Mouse (Mus musculus) spleen, adult 18-20 months (tissue): Measurements from ENCODE around the gene Ppfibp1.
A peak's percentile ranks its signal among the peaks of the same experiment; 100 is the strongest.

ENCODE experiments used
- DNase-seq, 2 experiments: peaks; one replicate each; pipeline ENCODE4 v3.0.0; 2022; ENCODE audit warnings: mixed read lengths in 2 of 2

Gene Ppfibp1

GRCm38 (mm10) chr6:146999302-146999701, 111.0 kb downstream of the Ppfibp1 start:
- DNase-seq: no peak

- no peak for DNase-seq
Measured at GRCm38 (mm10) chr6:146999755-147000154, 111.5 kb downstream of the Ppfibp1 start.

DNA sequence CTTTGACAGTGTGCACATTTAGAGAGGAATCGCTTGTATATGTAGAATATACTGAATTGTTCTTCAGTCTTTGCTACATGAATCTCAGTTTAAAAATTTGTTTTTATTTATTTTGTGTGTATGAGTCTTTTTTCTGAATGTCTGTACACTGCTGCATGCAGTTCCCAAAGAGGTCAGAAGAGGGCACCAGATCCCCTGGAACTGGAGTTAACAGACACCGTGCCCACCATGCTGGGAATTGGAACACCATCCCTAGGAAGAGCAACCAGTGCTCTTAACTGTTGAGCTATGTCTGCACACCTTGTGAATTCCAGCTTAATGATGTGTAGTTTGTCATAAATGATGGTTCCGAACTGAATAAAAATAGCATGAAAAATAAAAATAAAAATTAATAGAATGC, 119.9 kb downstream of the Ppfibp1 start:
- peak; percentile 10 to 65 for DNase-seq

- no peak for DNase-seq
Measured at GRCm38 (mm10) chr6:147010358-147010757, 122.1 kb downstream of the Ppfibp1 start.

DNA sequence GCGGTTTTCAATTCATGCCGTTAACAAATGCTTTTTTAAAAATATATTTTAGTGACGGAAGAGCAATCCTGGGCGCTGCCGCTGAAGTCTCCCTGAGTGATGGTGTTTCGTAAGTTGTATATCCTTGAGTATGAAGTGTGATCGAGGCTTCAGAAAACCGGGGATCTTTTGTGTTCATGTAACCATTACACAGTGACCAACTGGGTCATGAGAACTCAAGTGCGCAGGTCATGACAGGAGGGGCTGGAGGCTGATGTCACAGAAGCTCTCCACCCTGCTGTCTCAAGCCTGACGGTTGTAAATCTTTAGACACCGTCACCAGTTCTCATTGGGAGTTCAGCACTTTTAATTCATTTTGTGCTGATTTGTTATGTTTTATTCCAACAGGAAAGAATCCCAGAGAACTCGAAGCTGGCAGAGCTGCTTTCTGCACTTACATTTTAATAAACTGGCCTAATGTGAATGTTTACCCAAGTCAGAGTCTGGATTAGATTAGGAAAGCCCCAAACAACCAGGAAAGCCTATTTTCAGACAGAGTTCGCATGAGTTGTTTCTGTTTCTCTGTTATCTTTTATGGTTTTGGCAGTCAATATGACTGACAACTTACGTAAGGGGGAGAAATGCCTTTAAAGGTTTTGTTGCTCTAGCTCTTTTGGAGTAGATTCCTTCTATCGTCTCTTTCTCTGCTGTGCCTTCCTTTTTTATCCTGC, 122.7 kb downstream of the Ppfibp1 start:
- no peak for DNase-seq

GRCm38 (mm10) chr6:147011555-147011954, 123.3 kb downstream of the Ppfibp1 start:
- DNase-seq: no peak

- DNase-seq: no peak
Measured at GRCm38 (mm10) chr6:147011977-147012376, 123.7 kb downstream of the Ppfibp1 start.

GRCm38 (mm10) chr6:147013546-147013945, 125.3 kb downstream of the Ppfibp1 start:
- DNase-seq: no peak

- no peak for DNase-seq
Measured at GRCm38 (mm10) chr6:147017906-147018305, 129.6 kb downstream of the Ppfibp1 start.

- no peak for DNase-seq
Measured at GRCm38 (mm10) chr6:147018364-147018763, 130.1 kb downstream of the Ppfibp1 start.

GRCm38 (mm10) chr6:147021181-147021580, 132.9 kb downstream of the Ppfibp1 start:
- DNase-seq: no peak

DNA sequence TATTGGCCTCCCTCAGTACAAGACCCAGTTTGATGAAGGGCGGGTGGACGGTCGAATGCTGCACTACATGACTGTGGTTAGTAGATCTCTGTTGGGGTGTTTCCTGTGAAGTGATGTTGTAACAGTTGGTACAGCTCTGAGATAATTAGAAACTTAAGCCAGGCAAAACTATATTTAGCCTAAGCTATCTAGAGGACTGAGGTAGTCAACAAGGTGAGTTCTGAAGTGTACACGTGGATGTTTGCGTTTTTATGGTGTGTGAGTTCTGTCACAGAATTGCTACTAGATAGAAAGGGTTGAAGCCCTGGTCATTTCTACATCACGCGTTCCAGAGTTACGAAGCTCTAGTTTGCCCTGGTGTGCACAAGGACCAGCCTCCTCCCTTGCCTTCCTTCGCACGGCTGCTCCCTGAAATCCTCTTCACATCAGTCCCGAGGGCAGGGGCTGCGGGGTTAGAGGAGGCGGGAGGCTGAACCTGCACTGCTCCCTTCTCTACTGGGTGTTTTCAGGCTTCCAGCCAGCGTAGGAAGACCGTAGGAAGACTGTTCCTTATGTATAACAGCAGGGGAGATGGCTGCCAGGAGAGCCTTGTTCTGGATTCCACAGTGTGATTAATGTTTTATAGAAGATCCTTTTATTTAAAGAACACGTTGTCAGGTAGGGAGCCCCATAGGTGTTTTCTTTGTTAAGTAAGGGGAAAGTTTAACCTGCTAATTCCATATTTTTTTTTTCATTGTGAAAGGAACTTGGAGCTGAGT, 134.3 kb downstream of the Ppfibp1 start:
- no peak for DNase-seq

GRCm38 (mm10) chr6:147023133-147023395, 134.8 kb downstream of the Ppfibp1 start:
- no peak for DNase-seq

DNA sequence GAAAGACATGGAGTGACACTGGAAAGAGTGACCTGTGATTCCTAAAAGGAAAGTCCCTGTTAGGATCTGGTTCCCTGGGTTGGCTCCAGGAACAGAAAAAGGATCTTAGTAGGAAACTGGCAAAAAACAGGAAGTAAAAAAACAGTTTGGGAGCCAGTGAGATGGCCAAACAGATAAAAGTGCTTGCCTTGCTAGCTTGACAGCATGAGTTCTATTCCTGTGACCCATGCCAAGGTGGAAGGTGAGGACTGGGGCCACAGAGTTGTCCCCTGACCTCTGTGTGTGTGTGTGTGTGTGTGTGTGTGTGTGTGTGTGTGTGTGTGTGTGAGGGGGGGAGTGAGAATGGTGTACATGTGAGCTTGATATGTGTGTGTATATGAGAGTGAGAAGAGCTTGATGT, 135.3 kb downstream of the Ppfibp1 start:
- DNase-seq: no peak

DNA sequence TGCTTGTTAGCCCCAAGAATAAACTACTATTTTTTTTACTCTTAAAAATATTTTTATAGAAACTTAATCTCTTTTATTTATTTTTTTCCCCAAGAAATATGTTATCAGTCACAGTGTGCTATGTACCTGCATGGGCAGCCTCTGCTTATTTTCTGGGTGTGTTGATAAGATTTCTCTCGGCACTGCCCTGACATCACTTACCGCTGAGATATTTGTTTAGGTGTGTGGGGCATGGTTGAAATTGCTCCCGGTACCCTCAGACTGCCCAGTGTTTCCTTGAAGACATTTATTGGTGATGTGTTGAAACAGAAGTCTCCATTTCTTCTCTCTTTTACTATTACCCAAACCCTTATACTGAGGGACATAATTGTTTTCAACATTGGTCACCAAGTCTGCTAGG, 136.5 kb downstream of the Ppfibp1 start:
- no peak for DNase-seq

DNA sequence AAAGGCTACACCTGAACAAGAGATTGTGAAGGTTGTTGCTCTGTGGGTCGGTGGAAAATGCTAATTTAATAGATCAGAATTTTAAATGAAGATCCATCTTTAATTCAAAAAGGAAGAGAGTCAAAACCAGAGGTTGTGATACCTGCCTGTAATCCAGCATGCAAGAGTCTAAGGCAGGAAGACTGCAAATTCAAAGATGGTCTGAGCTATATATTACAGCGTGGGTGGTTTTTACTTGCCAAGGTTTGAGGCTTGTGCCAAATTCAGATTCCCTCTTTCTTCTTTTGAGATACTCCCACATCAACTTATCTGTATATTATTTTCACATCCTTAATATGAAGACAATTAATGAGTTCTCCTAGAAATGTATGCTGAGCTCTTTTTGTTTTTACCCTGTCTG, 140.1 kb downstream of the Ppfibp1 start:
- no peak for DNase-seq

DNA sequence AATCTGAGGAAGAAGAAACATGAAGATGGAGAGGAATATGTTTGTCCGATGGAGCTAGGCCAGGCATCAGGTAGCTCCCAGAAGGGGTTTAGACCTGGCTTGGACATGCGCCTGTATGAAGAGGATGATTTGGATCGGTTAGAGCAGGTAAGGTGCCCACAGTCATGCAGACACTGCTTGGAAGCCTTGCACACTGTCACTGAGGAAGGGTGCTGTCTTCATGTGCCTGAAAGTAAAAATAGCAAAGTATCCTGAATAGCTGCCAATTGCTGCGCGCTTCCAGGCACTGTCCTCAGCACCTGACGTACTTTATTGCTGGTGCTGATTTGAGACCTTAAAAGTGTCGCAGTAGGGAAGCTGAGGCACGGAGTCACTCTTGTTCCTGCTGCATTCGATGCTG, 141.3 kb downstream of the Ppfibp1 start:
- DNase-seq: no peak

DNA sequence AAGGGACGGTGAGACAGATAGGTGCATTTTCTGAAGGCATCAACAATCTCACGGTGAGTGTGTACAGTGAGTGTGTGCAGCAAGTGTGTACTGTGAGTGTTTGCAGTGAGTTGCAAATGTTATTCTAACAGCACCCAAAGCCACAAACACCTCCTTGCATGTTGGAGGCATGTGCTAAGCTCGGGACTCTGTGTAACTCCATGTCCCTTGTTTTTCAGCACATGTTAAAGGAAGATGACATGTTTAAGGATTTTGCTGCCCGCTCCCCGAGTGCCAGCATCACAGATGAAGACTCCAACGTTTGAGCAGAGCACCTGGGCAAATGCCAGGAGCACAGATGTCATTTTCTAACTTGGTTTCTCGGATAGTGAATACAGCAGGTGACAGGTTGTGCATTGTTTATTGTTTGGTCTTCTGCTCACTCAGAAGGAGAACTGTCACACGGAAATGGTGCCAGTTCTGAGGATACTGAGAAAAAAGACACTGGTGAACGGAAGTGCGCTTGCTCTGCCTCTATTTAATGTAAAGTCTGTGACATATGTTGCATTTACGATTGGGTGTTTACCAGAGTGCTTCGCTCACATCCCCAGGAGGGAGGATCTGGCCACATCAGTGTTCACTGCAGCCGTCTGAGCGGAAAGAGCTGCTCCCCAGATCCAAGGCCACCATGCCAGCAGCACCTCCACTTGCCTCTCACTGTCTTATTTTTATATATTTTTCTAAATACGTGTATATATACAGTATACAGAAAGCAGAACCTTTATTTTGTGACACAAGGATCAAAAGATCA, 142.0 kb downstream of the Ppfibp1 start:
- DNase-seq: no peak

GRCm38 (mm10) chr6:147032303-147032925, 144.1 kb downstream of the Ppfibp1 start, which contains the start of gene Rep15:
Rep15 (plus strand) TSS chr6:147032584.
- no peak for DNase-seq

- peak; percentile 74 to 88 for DNase-seq
Measured at GRCm38 (mm10) chr6:147042291-147043290, 154.3 kb downstream of the Ppfibp1 start, which contains the start of gene Mrps35. Mrps35 (plus strand) TSS chr6:147042764.

DNA sequence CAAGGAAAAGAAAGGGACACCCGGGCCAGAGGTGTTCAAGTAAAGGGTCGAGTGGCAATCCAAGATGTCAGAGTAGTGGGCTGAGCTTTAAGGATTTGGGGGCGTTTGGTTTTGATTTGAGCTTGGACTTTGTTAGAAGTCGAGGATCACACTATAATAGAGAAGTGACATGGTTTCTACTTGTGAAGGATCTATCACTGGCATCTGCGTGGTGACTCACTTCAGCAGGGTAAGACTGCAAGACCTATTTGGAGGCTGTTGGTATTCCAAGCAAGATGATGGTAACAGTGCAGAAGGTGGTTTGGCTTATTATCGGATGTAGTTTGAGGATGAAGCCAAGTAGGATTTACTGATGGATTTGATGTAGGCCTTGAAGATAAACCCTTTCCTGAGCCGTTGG, 155.3 kb downstream of the Ppfibp1 start:
- DNase-seq: no peak
